Mouse (Mus musculus) limb, embryonic 10.5 days (tissue): Measurements from ENCODE around the gene Sept11. TPM values are rescaled to one million over a fixed set of nuclear protein-coding genes. Genes with fewer than 3 reads are reported as not detected.

Experiments
- DNase-seq: peaks from one replicate; pipeline ENCODE4 v3.0.0-alpha.2; 2017; ENCODE audit warnings: low spot score
- H3K27ac ChIP-seq: fragments of 300-500 bp; sonication (generic); 2 replicates; pipeline ENCODE4 v1.5.1; 2016; ENCODE audit warnings: mild to moderate bottlenecking
- H3K27me3 ChIP-seq: fragments of 300-500 bp; sonication (generic); 2 replicates; pipeline ENCODE4 v1.6.1; 2016; ENCODE audit warnings: low read depth, mild to moderate bottlenecking; ENCODE audit not compliant: poor library complexity, severe bottlenecking
- H3K36me3 ChIP-seq: fragments of 300-500 bp; sonication (generic); 2 replicates; pipeline ENCODE4 v1.6.1; 2016; ENCODE audit warnings: mild to moderate bottlenecking, moderate library complexity
- H3K4me1 ChIP-seq: fragments of 300-500 bp; sonication (generic); 2 replicates; pipeline ENCODE4 v1.6.1; 2016
- H3K4me3 ChIP-seq: fragments of 300-500 bp; sonication (generic); 2 replicates; pipeline ENCODE4 v1.5.1; 2016; ENCODE audit warnings: mild to moderate bottlenecking, moderate library complexity
- H3K9me3 ChIP-seq: fragments of 300-500 bp; sonication (generic); replicated peaks from 2 replicates; pipeline ENCODE4 v1.6.1; 2016; ENCODE audit warnings: mild to moderate bottlenecking
- WGBS: fragments of 180-500 bp; shearing (Covaris S2); methylation state at CpG from one replicate; pipeline ENCODE4 v1.1.7; 2016; 5-methylcytosine and 5-hydroxymethylcytosine counted together
- polyA plus RNA-seq: library from polyadenylated mRNA; unstranded; fragments of >200 nt; fragmentation: Nextera tagmentation; extraction: Ambion mirVana; gene quantifications from 2 replicates; pipeline ENCODE4 v1.2.1, GENCODE M21; 2016

The Sept11 gene
- polyA plus RNA-seq, 1 experiment from 2014 or later = 340 TPM

GRCm38 (mm10) chr5:93207555-93207954 is 114.3 kb downstream of the Sept11 start:
- Histone ChIP-seq H3K27me3 (no peaks in the 10 kb centered on the region), H3K4me3 (no peak overlapping the region), H3K36me3 (no peaks in the 10 kb centered on the region), H3K9me3 (no peaks in the 10 kb centered on the region), H3K4me1 (peaks cover 19% of the 10 kb centered on the region), H3K27ac (peak overlapping the region; percentile 98; the same call in 1 of the 2 replicates)
- no peak for DNase-seq
- 86% methylated on average over 1 of the region's 1 CpGs for WGBS

GRCm38 (mm10) chr5:93218375-93218774 is 125.1 kb downstream of the Sept11 start:
- 93% methylated on average over 3 of the region's 3 CpGs for WGBS
- Histone ChIP-seq H3K27ac (no peak overlapping the region), H3K4me1 (no peaks in the 10 kb centered on the region), H3K36me3 (no peaks in the 10 kb centered on the region), H3K4me3 (no peak overlapping the region), H3K9me3 (no peaks in the 10 kb centered on the region), H3K27me3 (no peaks in the 10 kb centered on the region)
- DNase-seq = no peak

- DNase-seq = no peak
- H3K27ac ChIP-seq = no peak overlapping the region
- no peak overlapping the region for H3K4me3 ChIP-seq
- no peaks in the 10 kb centered on the region for H3K27me3 ChIP-seq
- H3K9me3 ChIP-seq = no peaks in the 10 kb centered on the region
- WGBS = 74% methylated on average over 3 of the region's 3 CpGs
- no peaks in the 10 kb centered on the region for H3K36me3 ChIP-seq
- H3K4me1 ChIP-seq = no peaks in the 10 kb centered on the region
Observed at GRCm38 (mm10) chr5:93221661-93222060, 128.4 kb downstream of the Sept11 start.

GRCm38 (mm10) chr5:93224549-93224948 is 131.3 kb downstream of the Sept11 start:
- 84% methylated on average over 2 of the region's 2 CpGs for WGBS
- Histone ChIP-seq H3K4me3 (no peak overlapping the region), H3K9me3 (no peaks in the 10 kb centered on the region), H3K36me3 (no peaks in the 10 kb centered on the region), H3K27ac (no peak overlapping the region), H3K4me1 (no peaks in the 10 kb centered on the region), H3K27me3 (no peaks in the 10 kb centered on the region)
- DNase-seq = no peak

Other genes starting within 250 kb of the Sept11 start
- gene Sowahb, start 48.4 kb upstream of the Sept11 start, polyA plus RNA-seq = 1.1 and 1.3 TPM in 2 replicates
- 96.3 and 121 TPM in 2 replicates for gene Ccni, start 113.1 kb downstream of the Sept11 start, polyA plus RNA-seq
- 1.8 and 2.2 TPM in 2 replicates for gene 2010109A12Rik, start 113.1 kb downstream of the Sept11 start, polyA plus RNA-seq
- gene Ccng2, start 173.8 kb downstream of the Sept11 start, polyA plus RNA-seq = 38.7 and 71.3 TPM in 2 replicates